Mouse (Mus musculus) ES-E14 (cell line): ENCODE data around the gene Tax1bp3.

ENCODE experiments used
- ZC3H11A ChIP-seq: IDR thresholded peaks from 2 replicates; pipeline ENCODE4 v1.6.1; 2012; ENCODE audit warnings: low read depth, mild to moderate bottlenecking, inconsistent platforms, low read length, borderline replicate concordance
- ZNF384 ChIP-seq: IDR thresholded peaks from 2 replicates; pipeline ENCODE4 v1.6.1; 2012; ENCODE audit warnings: low read depth, low read length, inconsistent platforms

GRCm38 (mm10) chr11:73223966-73224365 is 47.1 kb downstream of the Tax1bp3 start:
- no peak for TF ChIP-seq ZC3H11A
- TF ChIP-seq ZNF384, result no peak
